Mouse (Mus musculus) brain, embryonic 18.5 days (tissue): ENCODE measurements at regions not wholly inside any gene's neighbourhood (a gene's known extent, or its start where the extent isn't known, plus 50 kb on each side); places are given as distances from the start of the nearest gene placed in this dataset.

ENCODE experiments used
- DNase-seq: peaks from one replicate; pipeline ENCODE4 v3.0.0-alpha.2; 2012; ENCODE audit warnings: low read depth, low spot score

GRCm38 (mm10) chr14:99812741-99813485, 471.6 kb downstream of the Klf12 start:
- no peak for DNase-seq
